Mouse (Mus musculus): ENCODE results near the gene Foxa2. TPM values are rescaled to one million over a fixed set of nuclear protein-coding genes. Genes with fewer than 3 reads are reported as not detected.

The Foxa2 gene
- polyA plus RNA-seq, 1 experiment from 2014 or later: 0.24 TPM

DNA sequence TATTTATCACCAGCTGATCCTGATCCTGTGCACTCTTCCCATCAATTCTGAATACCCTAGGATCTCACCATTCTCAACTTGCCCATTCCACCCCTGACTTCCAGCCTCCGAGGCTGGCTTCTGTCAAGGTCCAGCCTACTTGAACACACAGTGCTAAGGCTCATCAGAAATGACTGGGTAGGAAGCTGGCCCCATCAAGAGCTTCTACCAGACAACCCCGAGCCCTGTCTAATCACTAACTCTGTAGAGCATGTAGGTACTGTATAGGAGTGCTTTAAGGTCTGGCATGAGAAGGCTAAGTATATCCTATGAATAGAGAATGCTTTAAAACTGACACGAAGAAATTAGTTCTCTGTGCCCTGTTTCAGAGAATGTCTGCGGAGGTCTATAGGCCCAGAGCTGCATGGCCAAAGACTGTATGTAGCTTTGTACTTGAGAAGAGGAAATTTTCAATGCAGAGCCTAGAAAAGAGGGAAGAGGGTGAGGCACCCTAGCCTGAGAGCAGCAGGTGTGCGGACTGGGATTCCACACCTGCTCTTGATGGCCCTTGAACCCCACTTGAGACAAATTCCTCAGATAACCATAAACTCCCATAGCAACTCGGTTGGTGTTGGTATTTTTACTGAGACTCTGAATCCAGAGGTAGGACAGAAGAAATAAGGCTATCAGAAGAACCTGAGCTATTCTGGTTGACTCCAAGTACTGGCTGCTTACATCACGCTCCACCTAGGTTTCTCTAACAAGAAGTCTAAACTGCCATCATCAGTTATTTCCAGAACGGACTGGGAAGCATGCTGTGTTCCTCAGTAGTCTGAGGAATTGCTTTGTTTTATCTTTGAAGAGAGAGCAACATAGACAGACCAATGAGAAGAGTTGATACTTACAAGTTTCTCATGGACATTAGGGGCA, 28.7 kb downstream of the Foxa2 start:
- Histone ChIP-seq H3K27me3 (ENCODE audit: control insufficient read depth, insufficient read depth, low read length) (peaks cover 18% of the 10 kb centered on the region), H3K4me1 (ENCODE audit: control insufficient read depth in 2 of 2, insufficient read depth in 2 of 2, low read length in 2 of 2) (no peaks in the 10 kb centered on the region), H3K4me2 (ENCODE audit: low read length) (no peak overlapping the region), H3K27ac (replicated peaks in 1 of 2; ENCODE audit: control insufficient read depth in 1 of 2, insufficient read depth in 1 of 2, low read depth in 2 of 2, low read length in 2 of 2) (no peak overlapping the region), H3K9me3 (ENCODE audit: control insufficient read depth, low read length) (no peaks in the 10 kb centered on the region), H3K36me3 (ENCODE audit: control insufficient read depth, insufficient read depth, low read length) (no peaks in the 10 kb centered on the region), H3K4me3 (ENCODE audit: control insufficient read depth in 1 of 2, insufficient read depth in 1 of 2, low read depth in 1 of 2, low read length in 2 of 2) (no peak overlapping the region), H3K9ac (ENCODE audit: low read length) (no peak overlapping the region)
- no peak for ATAC-seq (ENCODE audit: insufficient number of reproducible peaks, insufficient read depth, low FRiP score, low read depth)
- WGBS: 70% methylated on average over 8 of the region's 8 CpGs

DNA sequence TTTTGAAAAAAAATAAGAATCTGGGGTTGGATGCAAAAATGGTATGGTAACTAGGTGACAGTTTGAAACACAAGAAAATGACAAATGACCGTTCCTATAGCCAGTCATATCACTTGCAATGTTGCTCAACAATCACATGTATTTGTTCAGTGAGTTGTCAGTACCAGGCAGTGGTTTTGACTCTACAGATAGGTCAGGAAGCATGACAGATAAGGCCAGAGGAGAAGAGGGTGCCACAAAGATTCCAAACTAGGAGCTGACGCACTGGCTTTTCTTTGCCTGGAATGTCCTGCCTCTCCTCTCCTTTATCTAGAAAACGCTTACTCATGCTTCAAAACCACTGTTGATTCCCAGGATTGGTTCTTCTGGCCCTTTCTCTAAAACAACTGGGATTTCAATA, 33.4 kb downstream of the Foxa2 start:
- Histone ChIP-seq H3K4me1 (ENCODE audit: control insufficient read depth in 2 of 2, insufficient read depth in 2 of 2, low read length in 2 of 2) (no peaks in the 10 kb centered on the region), H3K9me3 (ENCODE audit: control insufficient read depth, low read length) (no peaks in the 10 kb centered on the region), H3K36me3 (ENCODE audit: control insufficient read depth, insufficient read depth, low read length) (no peaks in the 10 kb centered on the region), H3K4me3 (ENCODE audit: control insufficient read depth in 1 of 2, insufficient read depth in 1 of 2, low read depth in 1 of 2, low read length in 2 of 2) (no peak overlapping the region), H3K27ac (replicated peaks in 1 of 2; ENCODE audit: control insufficient read depth in 1 of 2, insufficient read depth in 1 of 2, low read depth in 2 of 2, low read length in 2 of 2) (no peak overlapping the region), H3K4me2 (ENCODE audit: low read length) (no peak overlapping the region), H3K9ac (ENCODE audit: low read length) (no peak overlapping the region), H3K27me3 (ENCODE audit: control insufficient read depth, insufficient read depth, low read length) (no peaks in the 10 kb centered on the region; the same call in 1 of the 2 replicates)
- 17% methylated on average over 3 of the region's 3 CpGs for WGBS
- no peak for ATAC-seq (ENCODE audit: insufficient number of reproducible peaks, insufficient read depth, low FRiP score, low read depth)

- Histone ChIP-seq H3K9me3 (ENCODE audit: control insufficient read depth, low read length) (no peaks in the 10 kb centered on the region), H3K27me3 (ENCODE audit: control insufficient read depth, insufficient read depth, low read length) (no peaks in the 10 kb centered on the region), H3K36me3 (ENCODE audit: control insufficient read depth, insufficient read depth, low read length) (no peaks in the 10 kb centered on the region), H3K4me3 (ENCODE audit: control insufficient read depth in 1 of 2, insufficient read depth in 1 of 2, low read depth in 1 of 2, low read length in 2 of 2) (no peak overlapping the region), H3K9ac (ENCODE audit: low read length) (no peak overlapping the region), H3K4me2 (ENCODE audit: low read length) (no peak overlapping the region), H3K4me1 (ENCODE audit: control insufficient read depth in 2 of 2, insufficient read depth in 2 of 2, low read length in 2 of 2) (no peaks in the 10 kb centered on the region), H3K27ac (replicated peaks in 1 of 2; ENCODE audit: control insufficient read depth in 1 of 2, insufficient read depth in 1 of 2, low read depth in 2 of 2, low read length in 2 of 2) (no peak overlapping the region)
- WGBS: 86% methylated on average over 4 of the region's 4 CpGs
- ATAC-seq (ENCODE audit: insufficient number of reproducible peaks, insufficient read depth, low FRiP score, low read depth): no peak
Observed at GRCm38 (mm10) chr2:148009049-148009448, 37.7 kb downstream of the Foxa2 start.

DNA sequence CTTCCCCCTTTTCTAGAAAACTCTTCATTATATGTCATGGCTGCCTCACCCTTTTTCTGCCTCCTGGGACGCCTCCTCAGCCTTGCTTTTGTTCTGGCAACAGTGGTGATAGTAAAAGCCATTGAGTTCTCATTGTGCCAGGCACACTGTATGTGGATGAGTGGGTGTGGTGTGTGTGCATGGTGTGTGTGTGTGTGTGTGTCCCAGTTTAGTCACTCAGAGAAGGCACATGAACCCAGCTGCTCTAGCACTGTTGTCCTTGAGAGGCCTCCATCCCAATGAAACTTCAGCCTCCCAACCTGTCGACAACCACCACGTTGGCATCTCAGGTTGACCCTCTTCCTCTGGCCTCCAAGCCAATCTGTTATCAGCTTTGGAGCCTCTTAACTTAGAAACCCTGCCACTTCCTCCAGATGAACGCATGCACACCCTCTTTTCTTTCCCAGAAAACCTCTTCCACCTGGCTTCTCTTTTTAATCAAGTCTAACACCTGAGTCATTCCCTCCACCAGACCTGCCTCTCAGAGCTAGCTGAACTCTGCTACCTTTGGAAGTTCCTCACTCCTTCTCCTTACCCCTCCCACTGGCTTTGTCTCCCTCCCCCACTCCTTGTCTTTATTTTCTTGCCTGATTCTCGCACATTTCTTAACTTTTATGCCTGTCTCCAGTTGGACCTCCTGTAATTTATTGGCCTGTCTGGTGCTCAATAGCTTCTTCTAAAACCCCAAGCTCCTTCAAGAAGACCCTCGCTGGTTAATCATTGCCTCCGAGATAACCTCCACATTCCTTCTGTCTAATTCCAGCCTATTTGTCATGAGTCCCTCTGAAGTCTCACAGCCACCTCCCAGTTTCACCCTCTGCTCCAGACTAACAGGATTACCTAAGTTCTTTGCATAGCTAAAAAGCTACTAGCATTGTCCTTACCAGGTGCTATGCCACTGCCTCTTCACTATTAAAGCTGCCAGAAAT, 41.9 kb downstream of the Foxa2 start:
- no peaks in the 10 kb centered on the region for H3K4me1 ChIP-seq (ENCODE audit: control insufficient read depth in 2 of 2, insufficient read depth in 2 of 2, low read length in 2 of 2)
- no peaks in the 10 kb centered on the region for H3K27me3 ChIP-seq (ENCODE audit: control insufficient read depth, insufficient read depth, low read length)
- no peak overlapping the region for H3K4me2 ChIP-seq (ENCODE audit: low read length)
- WGBS: 38% methylated on average over 7 of the region's 7 CpGs
- no peak overlapping the region for H3K9ac ChIP-seq (ENCODE audit: low read length)
- no peak overlapping the region for H3K27ac ChIP-seq (replicated peaks in 1 of 2; ENCODE audit: control insufficient read depth in 1 of 2, insufficient read depth in 1 of 2, low read depth in 2 of 2, low read length in 2 of 2)
- ATAC-seq (ENCODE audit: insufficient number of reproducible peaks, insufficient read depth, low FRiP score, low read depth): no peak
- H3K4me3 ChIP-seq (ENCODE audit: control insufficient read depth in 1 of 2, insufficient read depth in 1 of 2, low read depth in 1 of 2, low read length in 2 of 2): no peak overlapping the region
- no peaks in the 10 kb centered on the region for H3K36me3 ChIP-seq (ENCODE audit: control insufficient read depth, insufficient read depth, low read length)
- H3K9me3 ChIP-seq (ENCODE audit: control insufficient read depth, low read length): no peaks in the 10 kb centered on the region

DNA sequence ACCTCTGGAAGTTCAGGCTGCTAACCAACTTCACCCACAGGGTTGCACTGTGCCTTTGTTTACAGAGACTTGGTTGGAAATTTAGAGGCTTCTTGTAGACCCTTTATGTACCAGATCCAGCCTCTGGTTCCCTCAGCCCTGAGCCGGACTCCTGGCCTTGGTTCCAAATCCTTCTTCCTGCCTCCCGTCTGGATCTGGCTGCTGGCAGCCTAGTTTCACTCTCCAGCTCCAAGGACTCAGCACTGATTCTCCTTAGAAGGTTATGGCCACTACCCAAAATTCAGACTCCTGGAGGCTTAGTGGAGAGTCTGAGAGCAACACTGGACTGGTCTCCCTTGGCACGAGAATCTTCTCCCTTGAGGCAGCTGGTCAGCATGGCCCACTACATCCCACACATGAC, 43.3 kb downstream of the Foxa2 start:
- H3K9ac ChIP-seq (ENCODE audit: low read length): no peak overlapping the region
- H3K27ac ChIP-seq (replicated peaks in 1 of 2; ENCODE audit: control insufficient read depth in 1 of 2, insufficient read depth in 1 of 2, low read depth in 2 of 2, low read length in 2 of 2): no peak overlapping the region
- no peaks in the 10 kb centered on the region for H3K9me3 ChIP-seq (ENCODE audit: control insufficient read depth, low read length)
- WGBS: 82% methylated on average over 3 of the region's 3 CpGs
- no peak overlapping the region for H3K4me3 ChIP-seq (ENCODE audit: control insufficient read depth in 1 of 2, insufficient read depth in 1 of 2, low read depth in 1 of 2, low read length in 2 of 2)
- H3K4me1 ChIP-seq (ENCODE audit: control insufficient read depth in 2 of 2, insufficient read depth in 2 of 2, low read length in 2 of 2): no peaks in the 10 kb centered on the region
- no peak for ATAC-seq (ENCODE audit: insufficient number of reproducible peaks, insufficient read depth, low FRiP score, low read depth)
- no peaks in the 10 kb centered on the region for H3K27me3 ChIP-seq (ENCODE audit: control insufficient read depth, insufficient read depth, low read length)
- no peaks in the 10 kb centered on the region for H3K36me3 ChIP-seq (ENCODE audit: control insufficient read depth, insufficient read depth, low read length)
- H3K4me2 ChIP-seq (ENCODE audit: low read length): no peak overlapping the region

DNA sequence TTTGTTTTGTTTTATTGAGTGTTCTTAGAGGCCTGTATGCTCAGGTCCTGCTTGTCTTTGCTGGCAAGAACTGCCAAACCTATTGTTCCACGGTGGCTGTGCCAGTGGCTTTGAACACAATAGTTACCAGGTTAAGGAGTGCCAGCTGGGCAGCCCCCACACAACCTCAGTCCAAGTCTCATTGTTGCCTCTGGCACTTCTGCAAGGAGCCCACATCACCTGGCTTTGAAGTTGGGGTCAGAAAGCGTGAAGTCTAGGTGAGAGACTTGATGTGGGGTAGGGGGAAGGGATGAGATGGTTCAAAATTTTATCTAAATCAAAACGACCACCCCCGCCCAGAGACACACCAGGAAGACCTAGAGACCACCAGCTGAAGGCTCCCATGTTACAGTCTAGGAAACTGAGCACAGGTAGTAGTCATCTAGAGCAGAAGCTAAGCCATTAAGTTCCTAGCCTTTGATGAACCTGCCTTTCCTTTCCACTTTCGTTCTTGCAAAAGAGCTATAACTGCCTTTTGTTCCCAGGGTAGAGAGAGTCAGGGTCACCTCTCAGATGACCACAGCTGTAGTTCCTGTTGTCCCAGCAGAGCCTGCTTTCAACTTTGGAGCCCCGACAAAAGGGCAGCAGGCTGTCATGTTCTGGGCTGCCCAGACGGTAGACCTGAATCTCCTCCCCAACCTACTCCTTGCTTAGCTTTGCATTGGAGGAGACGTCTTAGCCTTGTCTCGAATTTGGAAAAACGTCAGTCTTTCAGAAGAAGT, 48.4 kb downstream of the Foxa2 start:
- no peak overlapping the region for H3K4me3 ChIP-seq (ENCODE audit: control insufficient read depth in 1 of 2, insufficient read depth in 1 of 2, low read depth in 1 of 2, low read length in 2 of 2)
- no peak overlapping the region for H3K27ac ChIP-seq (replicated peaks in 1 of 2; ENCODE audit: control insufficient read depth in 1 of 2, insufficient read depth in 1 of 2, low read depth in 2 of 2, low read length in 2 of 2)
- no peaks in the 10 kb centered on the region for H3K9me3 ChIP-seq (ENCODE audit: control insufficient read depth, low read length)
- H3K4me2 ChIP-seq (ENCODE audit: low read length): no peak overlapping the region
- H3K9ac ChIP-seq (ENCODE audit: low read length): no peak overlapping the region
- no peaks in the 10 kb centered on the region for H3K36me3 ChIP-seq (ENCODE audit: control insufficient read depth, insufficient read depth, low read length)
- 70% methylated on average over 10 of the region's 10 CpGs for WGBS
- ATAC-seq (ENCODE audit: insufficient number of reproducible peaks, insufficient read depth, low FRiP score, low read depth): no peak
- no peaks in the 10 kb centered on the region for H3K4me1 ChIP-seq (ENCODE audit: control insufficient read depth in 2 of 2, insufficient read depth in 2 of 2, low read length in 2 of 2)
- no peaks in the 10 kb centered on the region for H3K27me3 ChIP-seq (ENCODE audit: control insufficient read depth, insufficient read depth, low read length)

GRCm38 (mm10) chr2:147996781-147997180, 50.0 kb downstream of the Foxa2 start:
- Histone ChIP-seq H3K4me2 (ENCODE audit: low read length) (no peak overlapping the region), H3K9me3 (ENCODE audit: control insufficient read depth, low read length) (no peaks in the 10 kb centered on the region), H3K4me3 (ENCODE audit: control insufficient read depth in 1 of 2, insufficient read depth in 1 of 2, low read depth in 1 of 2, low read length in 2 of 2) (no peak overlapping the region), H3K36me3 (ENCODE audit: control insufficient read depth, insufficient read depth, low read length) (no peaks in the 10 kb centered on the region), H3K27me3 (ENCODE audit: control insufficient read depth, insufficient read depth, low read length) (no peaks in the 10 kb centered on the region), H3K27ac (replicated peaks in 1 of 2; ENCODE audit: control insufficient read depth in 1 of 2, insufficient read depth in 1 of 2, low read depth in 2 of 2, low read length in 2 of 2) (no peak overlapping the region), H3K9ac (ENCODE audit: low read length) (no peak overlapping the region), H3K4me1 (ENCODE audit: control insufficient read depth in 2 of 2, insufficient read depth in 2 of 2, low read length in 2 of 2) (no peaks in the 10 kb centered on the region)
- ATAC-seq (ENCODE audit: insufficient number of reproducible peaks, insufficient read depth, low FRiP score, low read depth): no peak
